Mouse (Mus musculus) layer of hippocampus, adult 8-10 months (tissue): ENCODE measurements around the gene Tbc1d10a. TPM values are rescaled to one million over a fixed set of nuclear protein-coding genes. Genes with fewer than 3 reads are reported as not detected.

Source experiments
- DNase-seq, 2 experiments: peaks; one replicate each; pipeline ENCODE4 v3.0.0; 2022; ENCODE audit warnings: low spot score in 2 of 2
- total RNA-seq, 4 experiments: library from RNA; stranded (reverse); gene quantifications; 2 replicates each; pipeline ENCODE4 v1.2.4; 2022

Gene Tbc1d10a
- total RNA-seq, 4 experiments from 2014 or later = 26.7 to 31.7 (median 28.8) TPM

- DNase-seq = no peak
Observed at GRCm38 (mm10) chr11:4236546-4237067, 50.0 kb downstream of the Tbc1d10a start.

DNA sequence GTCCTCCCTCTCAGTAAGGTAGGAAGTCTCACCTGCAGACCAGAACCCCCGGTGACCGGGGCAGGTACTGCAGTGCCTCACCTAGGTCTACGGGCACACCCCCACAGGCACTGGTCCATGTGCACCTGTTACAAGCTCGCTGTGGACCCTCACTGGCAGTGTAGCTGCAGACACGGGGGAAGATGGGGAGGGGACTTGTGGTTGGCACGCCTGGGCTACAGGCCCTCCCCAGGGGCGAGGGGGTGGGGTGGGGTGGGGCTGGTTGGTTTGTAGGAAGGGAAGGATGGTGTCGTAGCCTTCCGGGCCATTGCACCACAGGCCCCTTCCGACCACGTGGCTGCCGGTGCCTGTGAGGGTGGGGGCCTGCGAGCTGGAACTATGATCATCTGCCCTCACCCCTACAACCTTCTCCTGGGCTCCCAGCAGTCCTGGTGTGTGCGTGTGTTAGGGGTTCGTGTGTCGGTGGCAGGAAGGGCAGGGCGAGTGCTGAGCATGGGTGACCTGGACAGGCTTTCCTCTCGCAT, 50.9 kb downstream of the Tbc1d10a start:
- DNase-seq = no peak

- no peak for DNase-seq
Observed at GRCm38 (mm10) chr11:4238167-4238566, 51.6 kb downstream of the Tbc1d10a start.

GRCm38 (mm10) chr11:4239691-4240090, 53.1 kb downstream of the Tbc1d10a start:
- DNase-seq = no peak

DNA sequence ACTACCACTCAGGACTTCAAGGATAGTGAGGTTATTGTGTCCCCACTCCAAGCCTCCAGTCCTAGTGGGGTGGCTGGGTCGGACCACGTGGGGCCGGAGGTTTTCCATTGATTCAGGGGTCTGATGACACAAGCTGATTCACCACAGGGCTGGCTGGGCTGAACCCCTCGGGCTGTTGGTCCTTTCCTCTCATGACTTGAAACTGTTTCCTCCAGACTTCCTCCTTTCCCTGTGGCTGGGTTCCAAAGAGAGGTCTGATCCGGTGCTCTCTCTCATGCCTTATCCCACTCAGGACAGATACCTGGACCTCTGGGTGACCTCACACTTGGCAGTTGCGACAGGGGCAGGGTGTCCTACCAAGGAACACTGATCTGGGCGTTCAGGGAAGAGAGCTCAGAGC, 53.6 kb downstream of the Tbc1d10a start:
- DNase-seq = no peak

DNA sequence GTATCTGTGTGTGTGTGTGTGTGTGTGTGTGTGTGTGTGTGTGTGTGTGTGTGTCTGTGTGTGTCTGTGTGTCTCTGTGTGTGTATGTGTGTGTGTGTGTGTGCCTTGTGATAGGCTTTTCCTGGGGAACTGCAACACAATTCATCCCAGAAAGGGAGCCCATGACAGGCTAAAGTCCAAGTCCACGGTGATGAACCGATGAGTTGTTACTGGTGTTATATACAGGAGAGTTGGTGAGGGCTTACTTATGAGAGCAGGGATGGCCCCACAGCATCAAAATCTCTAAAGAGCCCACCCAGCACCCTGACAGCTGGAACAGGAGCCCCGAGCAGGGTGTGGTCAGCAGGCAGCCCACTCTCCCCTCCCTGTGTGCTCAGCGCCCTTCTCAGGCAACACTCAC, 54.6 kb downstream of the Tbc1d10a start:
- no peak for DNase-seq

DNA sequence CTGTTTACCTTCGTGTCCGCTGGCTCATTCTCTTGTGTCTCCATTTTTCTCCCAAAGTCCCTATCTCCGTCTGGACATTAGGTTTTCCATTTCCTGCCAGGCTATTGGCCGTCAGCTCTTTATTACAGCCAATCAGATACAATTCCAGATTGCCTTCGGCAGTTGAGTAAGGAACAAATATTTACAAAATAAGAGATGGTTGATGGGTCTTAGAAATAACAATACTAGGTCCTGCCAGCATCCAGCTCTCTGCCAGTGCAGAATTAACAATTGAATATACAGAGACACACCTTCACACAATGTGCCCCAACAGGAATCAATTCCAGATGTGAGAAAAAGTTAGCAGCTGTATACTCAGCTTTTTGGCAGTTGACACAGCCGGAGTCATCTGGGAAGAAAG, 59.5 kb downstream of the Tbc1d10a start:
- no peak for DNase-seq

- no peak for DNase-seq
Observed at GRCm38 (mm10) chr11:4246623-4247022, 60.0 kb downstream of the Tbc1d10a start.

GRCm38 (mm10) chr11:4247201-4247959, 60.8 kb downstream of the Tbc1d10a start:
- DNase-seq = no peak

- no peak for DNase-seq
Observed at GRCm38 (mm10) chr11:4249151-4249550, 62.6 kb downstream of the Tbc1d10a start.

GRCm38 (mm10) chr11:4250290-4250689, 63.7 kb downstream of the Tbc1d10a start:
- DNase-seq = no peak

DNA sequence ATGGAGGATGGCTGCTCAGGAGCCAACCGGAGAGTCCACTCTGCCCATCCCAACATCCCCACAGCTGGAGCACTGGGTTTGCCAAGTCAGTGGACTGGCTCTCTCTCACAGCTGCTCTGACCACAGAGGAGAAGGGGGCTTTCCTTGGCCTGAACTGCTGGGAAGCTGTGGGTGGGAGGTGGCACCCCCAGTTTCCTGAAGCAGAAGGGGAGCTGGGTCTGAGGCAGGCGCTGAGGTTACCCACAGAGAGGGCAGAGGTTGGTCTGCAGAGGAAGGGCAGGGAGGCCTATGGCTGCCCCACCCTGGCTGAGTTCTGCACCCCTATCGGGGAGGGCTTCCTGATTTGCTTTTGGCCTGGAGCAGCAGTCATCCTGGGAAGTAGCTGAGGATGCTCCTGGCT, 64.8 kb downstream of the Tbc1d10a start:
- no peak for DNase-seq

DNA sequence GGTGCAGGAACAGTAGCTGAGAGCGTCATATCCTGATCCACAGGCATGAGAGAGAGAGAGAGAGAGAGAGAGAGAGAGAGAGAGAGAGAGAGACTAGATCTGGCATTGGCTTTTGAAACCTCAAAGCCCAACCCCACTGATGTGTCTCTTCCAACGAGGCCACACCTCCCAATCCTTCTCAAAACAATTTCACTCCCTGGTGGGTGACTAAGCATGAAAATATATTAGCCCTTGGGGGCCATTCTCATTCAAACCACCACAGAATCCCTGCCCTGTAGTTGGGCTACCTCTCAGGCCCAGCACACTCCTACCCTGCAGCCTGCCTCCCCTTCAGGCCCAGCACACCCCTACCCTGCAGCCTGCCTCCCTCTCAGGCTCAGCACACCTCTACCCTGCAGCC, 66.3 kb downstream of the Tbc1d10a start:
- no peak for DNase-seq

GRCm38 (mm10) chr11:4256846-4257607, 70.4 kb downstream of the Tbc1d10a start, which contains the start of gene Lif:
Gene Lif (plus strand): TSS chr11:4257557.
- no peak for DNase-seq

DNA sequence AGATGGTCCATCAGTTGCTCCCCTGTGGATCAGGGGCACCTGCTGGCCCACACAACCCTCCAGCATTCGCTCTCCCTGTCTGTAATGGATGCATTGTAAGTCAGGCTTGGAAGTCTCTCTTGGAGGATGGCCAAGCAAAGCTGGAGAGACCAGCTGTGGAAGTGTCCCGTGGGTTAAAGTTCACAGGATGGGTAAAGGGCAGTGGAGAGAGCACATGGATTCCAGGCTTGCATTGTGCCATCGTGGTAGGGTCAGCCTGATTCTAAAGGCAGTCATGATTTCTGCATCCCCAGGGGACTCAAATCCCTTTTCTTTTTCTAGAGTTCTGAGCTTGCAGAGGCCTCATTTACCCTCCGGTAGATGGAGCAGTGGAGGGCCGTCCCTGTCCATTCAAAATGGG, 71.2 kb downstream of the Tbc1d10a start:
- no peak for DNase-seq

DNA sequence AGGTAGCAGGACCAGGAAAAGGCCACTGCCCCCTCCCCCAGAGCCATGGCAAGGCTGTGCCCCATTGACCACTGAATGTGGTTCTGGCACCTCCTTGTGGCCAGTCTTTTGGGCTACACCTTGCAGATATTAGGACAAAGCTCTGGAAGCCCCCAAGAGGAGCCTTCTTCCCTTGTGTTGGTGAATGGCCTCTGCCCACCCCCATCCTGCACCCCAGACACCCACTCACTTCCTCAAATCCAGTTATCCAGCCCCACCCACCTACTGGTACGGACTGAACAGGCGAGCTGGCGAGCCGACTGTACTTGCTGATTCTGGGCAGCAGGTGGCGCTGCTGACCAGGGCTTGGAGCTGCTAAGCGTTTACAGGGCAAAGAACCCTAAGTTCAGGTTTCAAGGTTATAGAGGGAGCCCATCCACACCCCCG, 72.1 kb downstream of the Tbc1d10a start:
- peak; percentile 62 to 87 for DNase-seq

DNA sequence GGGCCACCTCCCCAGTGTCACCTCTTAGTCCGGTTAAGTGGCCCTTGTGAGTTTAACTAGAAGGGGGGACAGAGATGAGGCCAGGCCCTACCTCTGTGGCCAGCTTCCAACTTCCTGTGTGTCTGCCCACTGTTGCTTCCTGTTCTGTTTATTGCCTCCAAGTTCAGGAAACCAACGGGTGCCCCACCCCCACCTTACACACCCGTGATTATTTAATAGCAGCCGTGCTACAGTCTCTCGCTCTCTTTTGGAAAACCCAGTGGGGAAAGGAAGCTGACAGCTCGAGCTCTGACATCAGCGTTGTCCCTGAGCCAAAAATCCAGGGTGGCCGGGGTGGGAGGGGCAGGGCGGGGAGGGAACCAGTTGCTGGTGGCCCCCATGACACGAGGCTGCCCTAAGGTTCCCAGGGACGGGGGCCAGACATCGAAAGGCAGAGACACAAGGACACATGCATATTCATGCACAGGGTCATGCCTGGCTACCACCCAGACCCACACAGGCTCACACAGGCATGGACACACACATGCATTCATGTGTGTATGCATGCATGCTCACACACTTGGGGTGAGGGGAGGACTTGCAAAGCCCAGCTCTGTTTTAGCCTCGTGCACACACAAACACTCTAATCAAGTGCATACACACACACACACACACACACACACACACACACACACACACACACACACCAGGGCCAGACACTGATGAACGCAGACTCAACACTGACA, 74.0 kb downstream of the Tbc1d10a start:
- DNase-seq = no peak

DNA sequence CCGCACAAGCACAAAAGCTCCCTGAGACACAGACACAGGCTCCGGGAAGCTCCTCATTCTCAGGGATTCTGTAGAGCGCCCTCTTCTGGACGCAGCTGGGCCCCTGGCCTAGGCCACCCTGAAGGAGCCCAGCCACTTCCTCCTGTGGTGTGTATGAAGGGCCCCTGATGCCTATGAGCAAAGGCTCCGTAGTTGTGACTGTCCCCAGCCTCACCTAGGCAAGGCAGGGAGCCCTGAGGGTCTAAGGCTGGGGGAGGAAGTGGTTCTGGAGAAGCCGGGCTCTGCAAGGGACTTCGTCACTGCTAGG, 74.6 kb downstream of the Tbc1d10a start:
- peak in 1 of 2 experiments; percentile 38 for DNase-seq

- DNase-seq = no peak
Observed at GRCm38 (mm10) chr11:4261969-4262368, 75.4 kb downstream of the Tbc1d10a start.

DNA sequence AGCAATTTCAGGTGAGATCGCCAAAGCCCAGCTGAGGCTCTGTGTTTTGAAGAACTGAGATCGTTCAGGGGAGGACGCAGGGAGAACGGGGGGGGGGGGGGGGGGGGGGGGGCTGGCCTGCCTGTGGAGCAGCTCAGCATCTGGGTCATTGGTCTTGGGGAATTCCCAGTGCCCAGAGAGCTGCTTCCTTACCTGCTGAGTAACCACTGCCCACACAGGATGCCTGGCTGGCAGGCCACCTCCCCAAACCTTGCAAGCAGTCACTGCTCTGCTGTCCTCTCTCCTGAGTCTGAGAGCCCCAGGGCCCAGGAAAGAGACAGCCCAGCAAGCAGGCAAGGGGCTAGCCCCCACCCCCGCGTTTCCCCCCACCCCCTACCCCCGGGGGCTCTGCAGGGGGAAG, 76.3 kb downstream of the Tbc1d10a start:
- DNase-seq = no peak

GRCm38 (mm10) chr11:4263296-4263695, 76.7 kb downstream of the Tbc1d10a start:
- DNase-seq = no peak

DNA sequence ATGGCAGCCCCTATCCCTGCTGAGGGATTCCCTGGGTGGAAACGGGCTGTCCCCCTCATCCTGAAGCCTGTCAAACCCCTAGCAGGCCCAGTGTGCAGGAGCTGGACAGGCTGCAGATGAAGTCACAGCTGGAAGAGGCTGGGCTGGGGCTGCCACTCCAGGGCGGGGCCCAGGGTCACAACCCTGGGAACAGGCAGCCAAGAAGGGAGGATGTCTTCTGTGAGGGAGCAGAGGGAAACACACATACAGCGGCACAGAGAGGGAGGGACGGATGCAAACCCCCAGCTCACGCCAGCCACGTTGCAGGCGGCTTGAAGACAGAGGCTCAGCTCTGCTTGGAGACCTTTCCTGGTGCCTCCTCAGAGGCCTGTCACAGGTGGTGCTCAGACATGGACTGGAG, 77.5 kb downstream of the Tbc1d10a start:
- DNase-seq = no peak
